Mouse (Mus musculus): ENCODE data around the gene Cep57. TPM values are rescaled to one million over a fixed set of nuclear protein-coding genes. Genes with fewer than 3 reads are reported as not detected.

The Cep57 gene
- polyA plus RNA-seq, 1 experiment from 2014 or later: 36.5 TPM

- H3K4me2 ChIP-seq: no peak overlapping the region
- H3K36me3 ChIP-seq (replicated peaks): peaks cover 15% of the 10 kb centered on the region; the same call in 1 of the 2 replicates
- H3K9ac ChIP-seq: no peak overlapping the region
- H3K9me3 ChIP-seq: no peaks in the 10 kb centered on the region
- no peak overlapping the region for H3K27ac ChIP-seq
- H3K4me3 ChIP-seq: no peak overlapping the region
- ATAC-seq (replicated peaks): no peak
- H3K27me3 ChIP-seq (replicated peaks): no peaks in the 10 kb centered on the region
- no peaks in the 10 kb centered on the region for H3K4me1 ChIP-seq
- WGBS: 100% methylated on average over 1 of the region's 1 CpGs
Measured at GRCm38 (mm10) chr9:13781985-13782384, 44.9 kb downstream of the Cep57 start.

DNA sequence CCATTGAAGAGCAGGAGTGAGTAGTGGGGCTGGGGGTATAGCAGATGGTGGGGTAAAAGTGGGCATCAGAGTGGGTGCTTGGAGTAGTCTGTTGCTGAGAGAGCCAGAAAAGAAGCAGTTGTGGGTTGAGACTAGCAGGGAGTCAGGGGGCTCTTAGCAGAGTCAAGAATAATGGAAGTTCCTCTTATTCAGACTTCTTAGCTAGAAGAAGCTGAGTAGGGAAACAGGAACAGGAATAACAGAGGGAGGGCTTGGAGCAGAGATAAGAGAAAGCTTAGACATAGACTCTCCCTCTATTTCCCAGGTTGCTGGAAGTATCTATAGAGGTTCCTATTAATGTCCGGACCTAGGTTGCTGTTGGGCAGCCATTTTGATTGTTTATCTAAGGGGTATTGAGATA lies 52.2 kb downstream of the Cep57 start:
- no peak overlapping the region for H3K9ac ChIP-seq
- no peak overlapping the region for H3K27ac ChIP-seq
- H3K4me3 ChIP-seq: no peak overlapping the region
- H3K4me1 ChIP-seq: no peaks in the 10 kb centered on the region
- H3K9me3 ChIP-seq: no peaks in the 10 kb centered on the region
- H3K36me3 ChIP-seq (replicated peaks): no peaks in the 10 kb centered on the region
- 95% methylated on average over 1 of the region's 1 CpGs for WGBS
- H3K4me2 ChIP-seq: no peak overlapping the region
- no peaks in the 10 kb centered on the region for H3K27me3 ChIP-seq (replicated peaks)
- ATAC-seq (replicated peaks): no peak

GRCm38 (mm10) chr9:13766570-13766969 lies 60.3 kb downstream of the Cep57 start:
- no peak for ATAC-seq (replicated peaks)
- no peaks in the 10 kb centered on the region for H3K27me3 ChIP-seq (replicated peaks)
- H3K27ac ChIP-seq: no peak overlapping the region
- no peaks in the 10 kb centered on the region for H3K4me1 ChIP-seq
- H3K36me3 ChIP-seq (replicated peaks): no peaks in the 10 kb centered on the region
- WGBS: 86% methylated on average over 7 of the region's 7 CpGs
- no peak overlapping the region for H3K4me2 ChIP-seq
- H3K4me3 ChIP-seq: no peak overlapping the region
- no peaks in the 10 kb centered on the region for H3K9me3 ChIP-seq
- H3K9ac ChIP-seq: no peak overlapping the region

DNA sequence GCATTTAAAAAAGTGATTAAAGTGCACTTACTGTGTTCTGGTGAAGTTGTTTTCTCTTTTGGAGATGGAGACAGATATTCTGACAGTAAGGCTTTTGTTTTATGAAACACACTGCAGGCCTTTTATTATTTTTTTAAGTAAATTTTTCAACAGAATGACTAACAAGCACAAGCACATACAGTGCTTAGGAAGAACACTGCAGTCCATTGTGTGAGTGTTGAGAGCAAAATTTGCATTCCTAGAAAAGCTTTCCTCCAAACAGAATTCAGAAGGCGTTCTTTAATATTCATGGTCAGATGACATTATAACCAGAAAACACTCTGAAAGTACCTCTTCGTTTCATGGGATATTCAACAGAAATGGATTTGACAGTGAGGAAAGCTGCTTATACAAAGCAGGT lies 61.3 kb downstream of the Cep57 start:
- Histone ChIP-seq H3K4me3 (no peak overlapping the region), H3K36me3 (replicated peaks) (no peaks in the 10 kb centered on the region), H3K4me2 (no peak overlapping the region), H3K4me1 (no peaks in the 10 kb centered on the region), H3K27me3 (replicated peaks) (no peaks in the 10 kb centered on the region), H3K9me3 (no peaks in the 10 kb centered on the region), H3K27ac (no peak overlapping the region), H3K9ac (no peak overlapping the region)
- ATAC-seq (replicated peaks): no peak
- WGBS: 44% methylated on average over 2 of the region's 2 CpGs

DNA sequence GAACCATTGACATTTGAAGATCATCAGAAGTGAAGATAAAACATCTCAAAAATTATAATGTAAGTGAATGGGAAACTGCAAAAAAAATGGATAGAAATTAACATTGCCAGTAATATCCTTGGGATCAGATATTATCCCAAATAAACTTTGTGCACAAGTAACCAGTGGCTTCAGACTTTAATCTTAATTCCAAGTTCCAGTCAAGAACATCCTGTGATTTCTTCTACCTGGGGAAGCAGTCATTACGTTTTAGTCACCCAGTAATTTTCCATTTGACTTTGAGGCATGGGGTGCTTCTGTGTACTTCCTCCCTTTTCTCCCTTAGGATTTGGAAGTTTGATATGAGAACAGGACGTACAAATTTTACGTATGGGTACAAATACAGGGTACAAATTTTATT lies 66.5 kb downstream of the Cep57 start:
- H3K4me1 ChIP-seq: no peaks in the 10 kb centered on the region
- 96% methylated on average over 3 of the region's 3 CpGs for WGBS

More for the DNA sequence above, 66.5 kb downstream of the Cep57 start:
- no peak overlapping the region for H3K27ac ChIP-seq
- no peak overlapping the region for H3K4me2 ChIP-seq
- no peaks in the 10 kb centered on the region for H3K27me3 ChIP-seq (replicated peaks)
- no peak overlapping the region for H3K4me3 ChIP-seq
- H3K36me3 ChIP-seq (replicated peaks): no peaks in the 10 kb centered on the region
- H3K9me3 ChIP-seq: no peaks in the 10 kb centered on the region
- no peak overlapping the region for H3K9ac ChIP-seq
- ATAC-seq (replicated peaks): no peak

Other genes starting within 250 kb of the Cep57 start
- gene Mtmr2, start 78.7 kb downstream of the Cep57 start, polyA plus RNA-seq (2015; fragmentation: Nextera tagmentation; extraction: Ambion mirVana): 53.2 and 54.6 TPM in 2 replicates
- 21.2 and 21.7 TPM in 2 replicates for gene Fam76b, start 609 bp upstream of the Cep57 start, polyA plus RNA-seq (2015; fragmentation: Nextera tagmentation; extraction: Ambion mirVana)

Data from midbrain, embryonic 15.5 days (tissue).